Mouse (Mus musculus): ENCODE results near the gene Bcl7a. TPM values are rescaled to one million over a fixed set of nuclear protein-coding genes. Genes with fewer than 3 reads are reported as not detected.

The Bcl7a gene
- polyA plus RNA-seq, 1 experiment from 2014 or later = 70.9 TPM

DNA sequence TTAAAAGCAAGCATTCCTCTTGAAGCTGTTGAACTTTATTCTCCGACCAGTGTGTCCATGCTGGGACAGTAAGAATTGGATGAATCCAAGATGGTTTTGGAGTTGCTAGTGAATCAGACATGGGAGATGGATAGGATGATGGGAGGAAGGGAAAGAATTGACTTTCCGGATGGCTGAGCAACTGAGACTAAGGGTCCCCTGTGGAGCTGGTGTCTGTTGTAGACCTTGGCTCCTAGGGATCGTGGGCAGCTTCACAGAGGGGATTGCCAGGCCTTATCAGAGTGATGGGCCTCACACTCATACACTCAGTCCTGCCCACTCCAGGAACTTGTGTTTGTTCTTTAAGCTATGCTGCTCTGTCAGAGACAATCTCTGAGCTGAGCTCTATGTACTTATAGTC lies 64.5 kb downstream of the Bcl7a start:
- H3K4me1 ChIP-seq = no peaks in the 10 kb centered on the region
- no peak overlapping the region for H3K4me2 ChIP-seq (replicated peaks)
- H3K4me3 ChIP-seq = no peak overlapping the region
- no peak overlapping the region for H3K9ac ChIP-seq
- H3K9me3 ChIP-seq = no peaks in the 10 kb centered on the region
- H3K27me3 ChIP-seq (replicated peaks) = no peaks in the 10 kb centered on the region
- WGBS = 57% methylated on average over 3 of the region's 3 CpGs
- ATAC-seq (ENCODE audit: low FRiP score, low read depth) = no peak
- peaks cover 6% of the 10 kb centered on the region; the same call in 1 of the 2 replicates for H3K36me3 ChIP-seq
- H3K27ac ChIP-seq = no peak overlapping the region

- Histone ChIP-seq H3K9me3 (no peaks in the 10 kb centered on the region), H3K9ac (no peak overlapping the region), H3K27me3 (replicated peaks) (no peaks in the 10 kb centered on the region), H3K4me3 (no peak overlapping the region), H3K27ac (no peak overlapping the region), H3K4me2 (replicated peaks) (no peak overlapping the region), H3K4me1 (peaks cover 16% of the 10 kb centered on the region), H3K36me3 (peaks cover 6% of the 10 kb centered on the region; the same call in 1 of the 2 replicates)
- 89% methylated on average over 4 of the region's 4 CpGs for WGBS
- no peak for ATAC-seq (ENCODE audit: low FRiP score, low read depth)
Measured at GRCm38 (mm10) chr5:123412193-123412592, 68.6 kb downstream of the Bcl7a start.

- no peaks in the 10 kb centered on the region for H3K9me3 ChIP-seq
- H3K4me3 ChIP-seq = no peak overlapping the region
- H3K4me2 ChIP-seq (replicated peaks) = no peak overlapping the region
- H3K9ac ChIP-seq = no peak overlapping the region
- peaks cover 17% of the 10 kb centered on the region for H3K4me1 ChIP-seq
- peaks cover 6% of the 10 kb centered on the region; the same call in 1 of the 2 replicates for H3K36me3 ChIP-seq
- no peak overlapping the region for H3K27ac ChIP-seq
- no peak for ATAC-seq (ENCODE audit: low FRiP score, low read depth)
- WGBS = 90% methylated on average over 2 of the region's 2 CpGs
- no peaks in the 10 kb centered on the region for H3K27me3 ChIP-seq (replicated peaks)
Measured at GRCm38 (mm10) chr5:123413866-123414363, 70.3 kb downstream of the Bcl7a start.

GRCm38 (mm10) chr5:123416149-123416548 lies 72.5 kb downstream of the Bcl7a start:
- ATAC-seq (ENCODE audit: low FRiP score, low read depth) = no peak
- Histone ChIP-seq H3K4me3 (no peak overlapping the region), H3K9ac (no peak overlapping the region), H3K27ac (no peak overlapping the region), H3K27me3 (replicated peaks) (no peaks in the 10 kb centered on the region), H3K36me3 (no peaks in the 10 kb centered on the region), H3K9me3 (no peaks in the 10 kb centered on the region), H3K4me2 (replicated peaks) (no peak overlapping the region), H3K4me1 (peaks cover 22% of the 10 kb centered on the region)
- 89% methylated on average over 3 of the region's 3 CpGs for WGBS

DNA sequence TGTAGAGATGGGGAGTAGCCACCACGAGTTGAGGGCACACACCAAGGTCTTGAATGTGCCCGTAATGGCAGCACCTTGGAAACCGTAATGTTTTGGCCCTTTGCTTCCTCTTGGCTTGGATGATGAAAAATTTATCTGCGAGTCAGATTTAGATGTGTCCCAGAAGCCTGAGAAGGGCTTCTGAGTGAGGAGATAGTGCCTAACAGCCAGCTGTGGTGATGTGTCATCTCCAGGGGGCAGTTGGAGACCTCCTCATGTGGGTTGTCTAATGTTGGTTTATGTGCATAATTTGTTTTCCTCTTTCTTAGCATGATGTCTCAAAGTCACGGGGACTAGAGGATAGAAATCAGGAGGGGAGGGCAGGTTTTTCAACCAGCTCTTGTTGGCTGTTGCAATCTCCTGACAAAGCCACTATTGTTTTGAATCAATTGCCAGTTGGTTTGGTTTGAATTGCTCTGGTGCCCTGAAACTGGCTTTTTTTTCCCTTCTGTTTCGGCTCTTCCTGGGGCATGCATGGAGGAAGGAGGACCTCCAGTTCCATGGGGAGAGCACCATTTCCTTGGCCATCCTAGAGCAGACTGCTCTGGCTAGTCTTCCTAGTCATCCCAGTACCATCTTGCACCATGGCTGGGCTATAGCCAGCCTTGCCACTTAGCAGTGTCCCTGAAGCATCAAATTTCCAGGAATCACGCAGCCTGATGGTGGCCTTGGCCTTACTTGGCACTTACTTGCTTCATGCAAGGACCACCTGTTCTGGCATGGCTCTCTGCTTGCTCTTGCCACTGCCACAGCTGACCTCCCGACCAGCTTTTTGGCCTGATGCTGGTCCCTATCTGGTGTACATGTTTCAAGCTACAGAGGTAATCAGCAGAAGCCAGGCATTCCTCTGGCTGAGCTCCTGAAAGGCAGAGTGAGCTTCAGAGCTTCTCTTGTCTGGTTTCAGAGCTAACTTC lies 73.2 kb downstream of the Bcl7a start:
- no peak overlapping the region for H3K9ac ChIP-seq
- no peak for ATAC-seq (ENCODE audit: low FRiP score, low read depth)
- no peaks in the 10 kb centered on the region for H3K9me3 ChIP-seq
- H3K27ac ChIP-seq = no peak overlapping the region
- no peaks in the 10 kb centered on the region for H3K27me3 ChIP-seq (replicated peaks)
- H3K4me3 ChIP-seq = no peak overlapping the region
- no peaks in the 10 kb centered on the region for H3K36me3 ChIP-seq
- peaks cover 22% of the 10 kb centered on the region for H3K4me1 ChIP-seq
- WGBS = 68% methylated on average over 8 of the region's 8 CpGs
- H3K4me2 ChIP-seq (replicated peaks) = no peak overlapping the region

- no peak overlapping the region for H3K4me3 ChIP-seq
- no peak overlapping the region for H3K9ac ChIP-seq
- no peaks in the 10 kb centered on the region; the same call in 1 of the 2 replicates for H3K9me3 ChIP-seq
- H3K27ac ChIP-seq = no peak overlapping the region
- WGBS = 78% methylated on average over 2 of the region's 2 CpGs
- H3K4me2 ChIP-seq (replicated peaks) = no peak overlapping the region
- H3K27me3 ChIP-seq (replicated peaks) = no peaks in the 10 kb centered on the region
- 0 out of 2 replicates have a peak, but pooled peaks cover 5% of the 10 kb centered on the region for H3K36me3 ChIP-seq
- H3K4me1 ChIP-seq = peaks cover 6% of the 10 kb centered on the region
- ATAC-seq (ENCODE audit: low FRiP score, low read depth) = no peak
Measured at GRCm38 (mm10) chr5:123423885-123424284, 80.3 kb downstream of the Bcl7a start.

Other genes starting within 250 kb of the Bcl7a start
- gene Rhof, start 211.1 kb upstream of the Bcl7a start, polyA plus RNA-seq (2016; fragmentation: Nextera tagmentation; extraction: Ambion mirVana) = 2.4 and 2.9 TPM in 2 replicates
- 12.9 and 13.0 TPM in 2 replicates for gene Setd1b, start 201.6 kb upstream of the Bcl7a start, polyA plus RNA-seq (2016; fragmentation: Nextera tagmentation; extraction: Ambion mirVana)
- gene Psmd9, start 174.4 kb upstream of the Bcl7a start, polyA plus RNA-seq (2016; fragmentation: Nextera tagmentation; extraction: Ambion mirVana) = 74.1 and 77.7 TPM in 2 replicates
- gene Hpd, start 161.1 kb upstream of the Bcl7a start, polyA plus RNA-seq (2016; fragmentation: Nextera tagmentation; extraction: Ambion mirVana) = not detected in 2 replicates
- 11.3 and 14.8 TPM in 2 replicates for gene Wdr66, start 91.7 kb upstream of the Bcl7a start, polyA plus RNA-seq (2016; fragmentation: Nextera tagmentation; extraction: Ambion mirVana)
- 21.7 and 23.3 TPM in 2 replicates for gene Mlxip, start 51.0 kb downstream of the Bcl7a start, polyA plus RNA-seq (2016; fragmentation: Nextera tagmentation; extraction: Ambion mirVana)
- 0.09 TPM in 1 of 2 replicates, not detected in the other for gene Lrrc43, start 145.5 kb downstream of the Bcl7a start, polyA plus RNA-seq (2016; fragmentation: Nextera tagmentation; extraction: Ambion mirVana)
- not detected in 2 replicates for gene Il31, start 145.7 kb downstream of the Bcl7a start, polyA plus RNA-seq (2016; fragmentation: Nextera tagmentation; extraction: Ambion mirVana)
- gene B3gnt4, start 166.6 kb downstream of the Bcl7a start, polyA plus RNA-seq (2016; fragmentation: Nextera tagmentation; extraction: Ambion mirVana) = 0.80 and 1.2 TPM in 2 replicates
- gene Diablo, start 180.3 kb downstream of the Bcl7a start, polyA plus RNA-seq (2016; fragmentation: Nextera tagmentation; extraction: Ambion mirVana) = 128 and 134 TPM in 2 replicates
- 2.7 and 3.7 TPM in 2 replicates for gene Gm49027, start 181.7 kb downstream of the Bcl7a start, polyA plus RNA-seq (2016; fragmentation: Nextera tagmentation; extraction: Ambion mirVana)
- 41.2 and 41.5 TPM in 2 replicates for gene Vps33a, start 229.2 kb downstream of the Bcl7a start, polyA plus RNA-seq (2016; fragmentation: Nextera tagmentation; extraction: Ambion mirVana)